Mouse (Mus musculus): Measurements from ENCODE around the gene Mtmr1. TPM values are rescaled to one million over a fixed set of nuclear protein-coding genes. Genes with fewer than 3 reads are reported as not detected.

Mtmr1 gene
- total RNA-seq, 1 experiment from 2014 or later, result 41.8 TPM

DNA sequence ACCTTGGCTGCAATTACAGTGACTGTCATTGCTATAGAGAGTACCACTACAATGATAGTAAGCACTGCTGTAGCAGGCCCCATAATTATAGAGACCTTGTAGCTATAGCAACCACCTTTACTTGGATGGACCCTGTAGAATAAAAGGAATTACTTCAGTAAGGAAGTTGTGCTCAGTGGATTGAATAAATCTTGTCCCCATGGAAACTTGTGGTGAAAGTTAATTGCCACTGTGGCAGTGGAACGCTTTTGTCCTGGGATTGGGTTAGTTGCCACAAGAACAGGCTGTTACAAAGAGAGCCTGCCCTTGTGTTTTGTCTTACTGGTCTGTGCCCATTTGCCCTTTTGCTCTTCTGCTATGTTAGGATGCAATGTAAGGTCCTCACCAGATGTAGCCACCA, 69.9 kb downstream of the Mtmr1 start:
- ATAC-seq (replicated peaks; ENCODE audit: insufficient number of reproducible peaks, low FRiP score, low TSS enrichment, poor library complexity, severe bottlenecking), result no peak

- no peak for ATAC-seq (replicated peaks; ENCODE audit: insufficient number of reproducible peaks, low FRiP score, low TSS enrichment, poor library complexity, severe bottlenecking)
Measured at GRCm38 (mm10) chrX:71434860-71435259, 70.3 kb downstream of the Mtmr1 start.

- ATAC-seq (replicated peaks; ENCODE audit: insufficient number of reproducible peaks, low FRiP score, low TSS enrichment, poor library complexity, severe bottlenecking), result no peak
Measured at GRCm38 (mm10) chrX:71435542-71435941, 71.0 kb downstream of the Mtmr1 start.

GRCm38 (mm10) chrX:71439473-71439872, 74.9 kb downstream of the Mtmr1 start:
- ATAC-seq (replicated peaks; ENCODE audit: insufficient number of reproducible peaks, low FRiP score, low TSS enrichment, poor library complexity, severe bottlenecking), result no peak

DNA sequence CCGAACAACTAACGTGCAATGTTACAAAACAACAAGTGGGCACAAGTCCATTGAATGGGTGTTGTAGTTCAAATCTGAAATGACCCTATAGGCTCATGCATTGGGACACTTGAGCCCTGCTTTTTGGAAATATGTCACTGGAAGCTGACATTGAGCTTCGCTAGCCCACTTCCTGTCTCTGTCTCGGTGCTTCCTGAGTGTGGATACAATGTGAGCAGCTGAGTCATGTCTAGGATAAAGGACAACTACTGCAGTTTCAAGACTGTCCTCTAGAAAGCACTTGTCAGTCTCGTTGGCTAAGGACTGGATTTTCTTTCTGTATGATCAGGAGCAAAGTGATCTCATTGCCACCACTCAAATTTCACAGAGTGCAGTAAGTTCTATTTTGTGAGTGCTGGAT, 78.4 kb downstream of the Mtmr1 start:
- no peak for ATAC-seq (replicated peaks; ENCODE audit: insufficient number of reproducible peaks, low FRiP score, low TSS enrichment, poor library complexity, severe bottlenecking)

- ATAC-seq (replicated peaks; ENCODE audit: insufficient number of reproducible peaks, low FRiP score, low TSS enrichment, poor library complexity, severe bottlenecking), result no peak
Measured at GRCm38 (mm10) chrX:71456078-71456737, 91.6 kb downstream of the Mtmr1 start.

DNA sequence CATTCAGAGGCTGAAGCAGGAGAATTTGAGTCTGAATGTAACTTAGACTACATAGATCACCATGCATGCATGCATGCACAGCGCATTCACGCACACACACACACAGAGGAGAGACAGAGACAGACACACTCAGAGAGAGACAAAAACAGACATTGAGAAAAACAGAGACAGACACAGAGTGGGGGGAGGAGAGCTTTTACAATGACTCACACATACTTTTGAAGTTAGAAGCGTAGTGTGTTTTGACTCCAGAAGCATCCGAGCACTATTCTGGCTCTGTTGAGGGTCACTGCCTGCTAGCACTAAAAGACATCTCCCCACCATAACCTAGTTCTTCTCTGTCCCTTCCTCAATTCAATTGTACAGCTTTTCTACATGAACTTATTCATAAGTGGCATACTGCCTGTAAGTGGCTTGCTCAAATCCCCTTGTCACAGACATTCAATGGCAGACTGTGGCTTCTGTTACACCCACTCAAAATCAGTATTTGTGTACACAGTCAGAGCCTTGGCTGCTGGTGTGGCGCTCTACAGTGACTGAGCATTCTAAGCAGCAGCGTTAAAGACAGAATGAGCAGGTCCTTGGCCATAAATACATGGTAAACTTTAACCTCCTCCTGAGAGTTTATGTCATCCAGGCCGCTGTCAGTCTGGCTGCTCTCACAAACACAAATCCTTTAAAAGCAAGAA, 99.7 kb downstream of the Mtmr1 start:
- no peak for ATAC-seq (replicated peaks; ENCODE audit: insufficient number of reproducible peaks, low FRiP score, low TSS enrichment, poor library complexity, severe bottlenecking)

GRCm38 (mm10) chrX:71465417-71465816, 100.9 kb downstream of the Mtmr1 start:
- no peak for ATAC-seq (replicated peaks; ENCODE audit: insufficient number of reproducible peaks, low FRiP score, low TSS enrichment, poor library complexity, severe bottlenecking)

GRCm38 (mm10) chrX:71467491-71467890, 102.9 kb downstream of the Mtmr1 start:
- no peak for ATAC-seq (replicated peaks; ENCODE audit: insufficient number of reproducible peaks, low FRiP score, low TSS enrichment, poor library complexity, severe bottlenecking)

Other genes starting within 250 kb of the Mtmr1 start
- gene Mtm1, start 154.0 kb upstream of the Mtmr1 start, total RNA-seq (2017), result 23.7 to 31.4 TPM (median 25.8 TPM) in 3 replicates
- 4.7 to 5.5 TPM (median 5.1 TPM) in 3 replicates for gene Cd99l2, start 128.1 kb downstream of the Mtmr1 start, total RNA-seq (2017)
- gene Hmgb3, start 191.2 kb downstream of the Mtmr1 start, total RNA-seq (2017), result 4.8 to 9.4 TPM (median 7.9 TPM) in 3 replicates

Data from monocyte, adult 5-6 weeks (primary cell).